Mouse (Mus musculus) Patski (cell line): ENCODE measurements around the gene Fst. TPM values are rescaled to one million over a fixed set of nuclear protein-coding genes. Genes with fewer than 3 reads are reported as not detected.

ENCODE experiments used
- ATAC-seq: fragments of 100-300 bp; one replicate; pipeline ENCODE4 v1.8.0; 2021
- CTCF ChIA-PET: fragments of 350-600 bp; sonication (Branson Sonifier 250); formaldehyde crosslinking; loops from one replicate; lab custom pipeline; 2022; ENCODE audit warnings: inconsistent platforms; lab: Charles Lee
- POLR2A ChIA-PET: fragments of 350-600 bp; sonication (Branson Sonifier 250); formaldehyde crosslinking; loops from one replicate; lab custom pipeline; 2022; ENCODE audit warnings: antibody characterized with exemption, inconsistent platforms; lab: Charles Lee
- DNase-seq: peaks from one replicate; pipeline ENCODE4 v3.0.0-alpha.2; 2011; ENCODE audit warnings: low read depth, low spot score
- H3K27me3 ChIP-seq: fragments of 371-371 bp; one replicate; pipeline ENCODE4 v1.5.1; 2021
- CTCF ChIP-seq: fragments of 100-300 bp; IDR thresholded peaks from one replicate; pipeline ENCODE4 v1.5.1; 2021
- in situ Hi-C: fragments of 300-500 bp; cut with MboI; formaldehyde crosslinking; loops from 3 replicates; pipeline ENCODE4 v1.11.1; 2018; ENCODE audit warnings: low pct_unique_long_range_greater_than_20kb, mixed read lengths
- polyA plus RNA-seq: library from polyadenylated mRNA; unstranded; gene quantifications from one replicate; pipeline ENCODE4 v1.2.3, GENCODE M21; 2021

The Fst gene
- polyA plus RNA-seq, 1 experiment from 2014 or later: 2,016 TPM

GRCm38 (mm10) chr13:114425230-114425629 is 33.5 kb downstream of the Fst start:
- ChIA-PET POLR2A (no interaction called here), CTCF (interaction anchor here (1.4 to 1.5 kb wide), 2 partner anchors 22 to 28 kb away, joined by 3 to 4 read pairs; no protein-coding TSS in a partner anchor)
- DNase-seq (no peak), ATAC-seq (no peak)
- H3K27me3 ChIP-seq: no peaks in the 10 kb centered on the region
- TF ChIP-seq CTCF: no peak
- in situ Hi-C loops: no loop called here

- H3K27me3 ChIP-seq: no peaks in the 10 kb centered on the region
- POLR2A ChIA-PET: interaction anchor here (0.5 kb wide), 1 partner anchor 382 kb away, joined by 6 read pairs; no protein-coding TSS in a partner anchor
- CTCF ChIA-PET: interaction anchor here (0.7 kb wide), 1 partner anchor 12 kb away, joined by 3 read pairs; no protein-coding TSS in a partner anchor
- TF ChIP-seq CTCF: no peak
- in situ Hi-C loops: no loop called here
- no peak for DNase-seq
- no peak for ATAC-seq
Observed at GRCm38 (mm10) chr13:114420235-114420634, 38.5 kb downstream of the Fst start.

GRCm38 (mm10) chr13:114419364-114419763 is 39.4 kb downstream of the Fst start:
- TF ChIP-seq CTCF: no peak
- ChIA-PET POLR2A (no interaction called here), CTCF (no interaction called here)
- ATAC-seq: no peak
- no peak for DNase-seq
- in situ Hi-C loops: no loop called here
- H3K27me3 ChIP-seq: no peaks in the 10 kb centered on the region

DNA sequence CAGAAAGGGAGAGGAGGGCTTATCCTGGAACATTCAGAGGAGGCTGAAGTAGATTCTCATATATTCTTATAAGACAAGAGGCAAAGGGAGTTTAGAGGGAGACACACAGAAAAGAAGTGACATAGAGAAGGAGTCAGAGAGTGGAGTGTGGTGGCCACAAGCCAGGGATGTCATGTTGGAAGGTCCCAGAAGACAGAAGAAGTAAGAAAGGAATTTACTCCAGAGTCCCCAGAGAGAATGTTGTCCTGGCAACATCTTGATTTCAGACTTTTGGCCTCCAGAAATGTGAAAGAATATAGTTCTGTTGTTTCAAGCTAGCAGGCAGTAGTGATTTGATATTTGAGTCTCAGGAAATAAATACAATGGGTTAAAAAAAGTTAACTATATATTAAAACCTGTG is 46.4 kb downstream of the Fst start:
- ATAC-seq: no peak
- in situ Hi-C loops: no loop called here
- ChIA-PET CTCF (no interaction called here), POLR2A (no interaction called here)
- no peak for DNase-seq
- H3K27me3 ChIP-seq: no peaks in the 10 kb centered on the region
- TF ChIP-seq CTCF: no peak

GRCm38 (mm10) chr13:114406866-114407265 is 51.9 kb downstream of the Fst start:
- in situ Hi-C loops: no loop called here
- DNase-seq (no peak), ATAC-seq (no peak)
- POLR2A ChIA-PET: no interaction called here
- H3K27me3 ChIP-seq: no peaks in the 10 kb centered on the region
- no peak for TF ChIP-seq CTCF
- CTCF ChIA-PET: no interaction called here

- ChIA-PET POLR2A (no interaction called here), CTCF (no interaction called here)
- no peaks in the 10 kb centered on the region for H3K27me3 ChIP-seq
- no peak for TF ChIP-seq CTCF
- ATAC-seq: no peak
- in situ Hi-C loops: no loop called here
- DNase-seq: no peak
Observed at GRCm38 (mm10) chr13:114406424-114406823, 52.3 kb downstream of the Fst start.

DNA sequence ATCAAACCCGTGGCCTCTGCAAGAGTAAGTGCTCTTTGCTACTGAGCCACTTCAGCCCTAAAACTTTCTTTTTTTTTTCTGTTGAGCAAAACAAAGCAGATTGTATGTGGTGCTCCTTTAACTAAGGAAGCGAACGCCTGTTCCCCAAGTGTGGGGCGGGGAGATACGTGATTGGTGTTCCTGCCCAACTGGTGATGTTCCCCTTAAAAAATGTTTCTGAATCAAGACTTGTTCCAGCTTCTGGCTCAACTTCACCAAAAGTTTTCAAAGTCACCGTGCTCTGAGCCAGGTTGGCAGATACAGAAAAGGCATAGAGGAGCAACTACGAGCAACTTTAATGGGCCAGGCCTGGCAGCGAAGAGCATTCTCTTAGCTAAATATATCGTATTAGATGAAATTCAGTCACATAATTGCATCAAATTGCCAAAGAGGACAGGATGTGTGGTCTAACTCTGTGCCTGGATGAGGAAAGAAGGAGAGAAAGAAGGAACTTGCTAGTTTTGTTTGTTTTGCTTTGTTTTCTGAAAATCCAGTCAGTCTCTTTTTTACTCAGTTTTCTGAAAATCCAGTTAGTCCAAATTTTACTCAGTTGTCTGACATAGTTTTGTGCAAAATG is 53.5 kb downstream of the Fst start:
- H3K27me3 ChIP-seq: no peaks in the 10 kb centered on the region
- ChIA-PET CTCF (interaction anchor here (1.0 kb wide), 1 partner anchor 13 kb away, joined by 3 read pairs; no protein-coding TSS in a partner anchor), POLR2A (interaction anchor here (0.7 to 1.3 kb wide), 2 partner anchors 277 to 728 kb away, joined by 3 to 4 read pairs; no protein-coding TSS in a partner anchor)
- in situ Hi-C loops: no loop called here
- TF ChIP-seq CTCF: no peak
- no peak for DNase-seq
- no peak for ATAC-seq

Other genes starting within 250 kb of the Fst start
- gene Ndufs4, start 70.7 kb downstream of the Fst start, polyA plus RNA-seq: 352 TPM